Mouse (Mus musculus) gonadal fat pad, adult 2 months (tissue): Measurements from ENCODE around the gene Micall2. TPM values are rescaled to one million over a fixed set of nuclear protein-coding genes. Genes with fewer than 3 reads are reported as not detected.

Source experiments
- DNase-seq: peaks from one replicate; pipeline ENCODE4 v3.0.0-alpha.2; 2012; ENCODE audit warnings: low read depth
- polyA plus RNA-seq: library from polyadenylated mRNA; depleted of rRNA; stranded (reverse); fragments of >200 nt; gene quantifications from 2 replicates; pipeline ENCODE4 v1.2.3, GENCODE M21; 2012; rRNA removed

Gene Micall2
- polyA plus RNA-seq, 1 experiment = 6.7 TPM

GRCm38 (mm10) chr5:139681832-139682630, 54.1 kb downstream of the Micall2 start:
- no peak for DNase-seq

- no peak for DNase-seq
Measured at GRCm38 (mm10) chr5:139675707-139675967, 60.5 kb downstream of the Micall2 start.

- no peak for DNase-seq
Measured at GRCm38 (mm10) chr5:139674940-139675706, 61.0 kb downstream of the Micall2 start.

GRCm38 (mm10) chr5:139669380-139669779, 66.8 kb downstream of the Micall2 start:
- no peak for DNase-seq

- no peak for DNase-seq
Measured at GRCm38 (mm10) chr5:139668494-139668893, 67.6 kb downstream of the Micall2 start.

GRCm38 (mm10) chr5:139666496-139666895, 69.6 kb downstream of the Micall2 start:
- DNase-seq = no peak

GRCm38 (mm10) chr5:139665375-139665774, 70.8 kb downstream of the Micall2 start:
- no peak for DNase-seq

GRCm38 (mm10) chr5:139661713-139662112, 74.4 kb downstream of the Micall2 start:
- DNase-seq = no peak

- no peak for DNase-seq
Measured at GRCm38 (mm10) chr5:139659307-139659706, 76.8 kb downstream of the Micall2 start.

GRCm38 (mm10) chr5:139658865-139659264, 77.3 kb downstream of the Micall2 start:
- DNase-seq = no peak

- DNase-seq = no peak
Measured at GRCm38 (mm10) chr5:139657959-139658602, 78.1 kb downstream of the Micall2 start.

Other genes starting within 250 kb of the Micall2 start
- not detected in 2 replicates for gene Uncx, start 192.8 kb downstream of the Micall2 start, polyA plus RNA-seq
- 64.4 and 70.0 TPM in 2 replicates for gene Ints1, start 39.3 kb upstream of the Micall2 start, polyA plus RNA-seq
- gene Mafk, start 55.2 kb upstream of the Micall2 start, polyA plus RNA-seq = 15.7 and 17.3 TPM in 2 replicates
- gene Tmem184a, start 83.6 kb upstream of the Micall2 start, polyA plus RNA-seq = 22.5 and 22.6 TPM in 2 replicates
- gene Gm26938, start 90.1 kb upstream of the Micall2 start, polyA plus RNA-seq = not detected in 2 replicates
- 19.9 and 27.7 TPM in 2 replicates for gene Psmg3, start 90.5 kb upstream of the Micall2 start, polyA plus RNA-seq
- 0.22 and 0.53 TPM in 2 replicates for gene Elfn1, start 171.6 kb upstream of the Micall2 start, polyA plus RNA-seq